Mouse (Mus musculus) activated CD4-positive, CD25-positive, alpha-beta regulatory T cell, adult 4 months (primary cell): Measurements from ENCODE around the gene Olfr1371. TPM values are rescaled to one million over a fixed set of nuclear protein-coding genes. Genes with fewer than 3 reads are reported as not detected.
"Not testable (repeated sequence)": the region's sequence is repeated elsewhere in the genome, so short reads cannot be mapped to it uniquely, and the experiment has no call there.

Experiments used
- ATAC-seq: one replicate; pipeline ENCODE4 v1.8.0; 2017
- polyA plus RNA-seq, 2 experiments: library from polyadenylated mRNA; unstranded; fragments of 100-300 nt; shearing (Covaris generic); gene quantifications; one replicate each; pipeline ENCODE4 v1.2.1; 2017

Gene Olfr1371
- polyA plus RNA-seq, 2 experiments from 2014 or later, result not detected

GRCm38 (mm10) chr11:52223968-52224682 is 10.3 kb upstream of the Olfr1371 start:
- ATAC-seq, result peak; percentile 95

- peak; percentile 24 for ATAC-seq
These were observed 9.1 kb upstream of the Olfr1371 start for GRCm38 (mm10) chr11:52222891-52223290.

- not testable (repeated sequence) for ATAC-seq
These were observed 8.1 kb upstream of the Olfr1371 start for GRCm38 (mm10) chr11:52221921-52222320.

GRCm38 (mm10) chr11:52220282-52220681 is 6.5 kb upstream of the Olfr1371 start:
- ATAC-seq, result no peak

GRCm38 (mm10) chr11:52196496-52197023 is 17.2 kb downstream of the Olfr1371 start:
- not testable (repeated sequence) for ATAC-seq

GRCm38 (mm10) chr11:52180651-52181050 is 33.1 kb downstream of the Olfr1371 start:
- peak; percentile 43 for ATAC-seq

- ATAC-seq, result not testable (repeated sequence)
These were observed 33.9 kb downstream of the Olfr1371 start for GRCm38 (mm10) chr11:52179897-52180296.

- no peak for ATAC-seq
These were observed 45.3 kb downstream of the Olfr1371 start for GRCm38 (mm10) chr11:52168461-52168860.

- not testable (repeated sequence) for ATAC-seq
These were observed 45.9 kb downstream of the Olfr1371 start for GRCm38 (mm10) chr11:52167901-52168302.

GRCm38 (mm10) chr11:52167126-52167525 is 46.7 kb downstream of the Olfr1371 start:
- ATAC-seq, result no peak

- no peak for ATAC-seq
These were observed 49.9 kb downstream of the Olfr1371 start for GRCm38 (mm10) chr11:52163926-52164325.

Other genes starting within 250 kb of the Olfr1371 start
- 10 to 100 TPM; 80.8 to 84.4 TPM for gene Cdkn2aipnl, start 246.3 kb downstream of the Olfr1371 start, polyA plus RNA-seq
- 100 to 1,000 TPM; 141 to 220 TPM for gene Ube2b, start 213.2 kb downstream of the Olfr1371 start, polyA plus RNA-seq
- 1 to 10 TPM; 3.1 to 4.0 TPM for gene Cdkl3, start 209.8 kb downstream of the Olfr1371 start, polyA plus RNA-seq
- gene Ppp2ca, start 115.3 kb downstream of the Olfr1371 start, polyA plus RNA-seq, result 10 to 100 TPM; 11.0 to 18.0 TPM
- gene Olfr1373, start 68.5 kb downstream of the Olfr1371 start, polyA plus RNA-seq, result not detected
- 100 to 1,000 TPM; 281 to 307 TPM for gene Skp1a, start 18.0 kb upstream of the Olfr1371 start, polyA plus RNA-seq
- 100 to 1,000 TPM; 227 to 315 TPM for gene Tcf7, start 69.0 kb upstream of the Olfr1371 start, polyA plus RNA-seq
- gene Vdac1, start 146.9 kb upstream of the Olfr1371 start, polyA plus RNA-seq, result 10 to 100 TPM; 90.3 to 94.9 TPM
- 10 to 100 TPM; 38.9 to 49.8 TPM for gene 9530068E07Rik, start 182.4 kb upstream of the Olfr1371 start, polyA plus RNA-seq